Mouse (Mus musculus): ENCODE measurements around the gene Enpp1. TPM values are rescaled to one million over a fixed set of nuclear protein-coding genes. Genes with fewer than 3 reads are reported as not detected.
A peak's percentile ranks its signal among the peaks of the same experiment; 100 is the strongest.

Gene Enpp1
- 0.62 and 1.0 TPM in 2 replicates for polyA plus RNA-seq (2016; fragmentation: Nextera tagmentation; extraction: Ambion mirVana)

DNA sequence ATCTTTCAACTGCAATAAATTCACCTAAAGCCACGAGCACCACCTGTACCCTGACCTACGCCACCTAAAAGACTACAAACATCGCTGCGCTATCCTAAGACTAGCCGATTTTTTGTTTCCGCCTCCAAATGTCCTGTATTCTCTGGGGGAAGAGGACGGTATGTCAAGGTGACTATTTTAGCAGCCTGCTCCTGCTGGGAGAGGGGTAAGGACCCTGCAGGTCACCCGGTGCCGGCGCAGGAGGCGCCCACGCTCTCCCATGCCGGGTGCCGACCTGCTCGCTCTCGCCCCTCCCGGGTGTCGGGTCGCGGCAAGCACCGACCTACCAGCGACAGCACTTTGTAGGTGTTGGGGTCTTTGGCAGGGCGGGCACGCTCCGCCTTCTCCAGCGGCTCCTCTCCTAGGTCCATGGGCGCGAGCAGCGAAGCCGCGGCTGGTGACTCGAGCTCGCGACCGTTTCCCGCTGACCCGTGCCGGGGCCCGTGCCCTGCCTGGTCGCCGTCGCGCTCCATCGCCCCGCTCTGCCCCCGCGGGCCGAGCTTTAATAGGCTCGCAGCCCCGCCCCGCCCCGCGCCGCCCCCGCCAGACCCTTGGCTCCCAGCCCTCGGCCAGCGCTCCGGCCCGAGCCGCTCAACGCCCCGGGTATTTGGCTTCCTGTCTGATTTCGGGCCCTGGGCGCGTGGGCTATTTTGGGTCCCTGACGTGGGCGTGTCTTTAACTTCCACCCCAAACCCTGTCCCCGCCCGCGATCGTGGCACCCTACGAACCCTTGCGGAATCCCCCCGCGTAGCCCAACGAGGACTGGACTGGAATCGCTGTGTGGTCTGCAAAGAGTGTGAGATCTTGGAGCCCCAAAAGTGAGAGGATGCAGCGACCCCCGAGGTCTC, at the start of gene Enpp1:
Gene Enpp1 (minus strand): TSS at position 680 of the 887 bp plus-strand sequence.
- WGBS, result under 1% methylated on average over 79 of the region's 79 CpGs
- Histone ChIP-seq H3K4me3 (peak within 1 kb of the TSS; percentile 69), H3K27me3 (replicated peaks; ENCODE audit: low read depth, poor library complexity, severe bottlenecking) (peaks cover 55% of the 10 kb centered on the region), H3K4me1 (peaks cover 14% of the 10 kb centered on the region), H3K36me3 (replicated peaks) (no peaks in the 10 kb centered on the region), H3K27ac (replicated peaks) (peak within 1 kb of the TSS; percentile 58), H3K9me3 (no peaks in the 10 kb centered on the region)
- peak; percentile 68 for DNase-seq (ENCODE audit: low spot score)

DNA sequence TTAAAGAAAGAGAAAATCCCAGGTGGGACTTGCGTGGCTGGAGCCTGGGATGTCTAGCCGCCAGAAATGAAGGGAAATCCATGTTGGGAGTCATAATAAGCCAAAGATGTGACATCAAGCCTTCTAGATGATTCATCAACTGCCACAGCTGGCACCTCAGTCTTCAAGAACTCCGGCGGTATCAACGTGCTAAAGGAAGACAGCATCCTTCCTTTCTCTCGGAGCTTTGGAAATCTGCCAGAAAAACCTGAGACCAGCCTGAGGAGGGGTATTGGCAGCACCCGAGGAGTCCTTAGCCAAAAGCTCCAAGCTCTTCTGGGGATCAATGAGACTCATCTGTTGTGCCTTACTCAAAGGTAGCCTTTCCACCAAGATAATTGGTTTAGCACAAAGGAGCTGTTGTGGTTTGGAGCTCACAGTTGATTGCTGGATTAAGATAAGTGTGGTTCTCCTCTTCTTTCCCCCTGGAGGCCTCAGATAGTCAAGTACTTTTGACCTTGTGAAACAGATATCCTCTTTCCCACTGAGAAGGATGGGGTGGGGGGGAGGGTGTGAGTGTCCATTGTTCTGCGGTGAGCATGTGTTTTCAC, 46.5 kb upstream of the Enpp1 start:
- H3K9me3 ChIP-seq, result no peaks in the 10 kb centered on the region
- no peak for DNase-seq (ENCODE audit: low spot score)
- no peak overlapping the region for H3K4me3 ChIP-seq
- H3K4me1 ChIP-seq, result peaks cover 17% of the 10 kb centered on the region; the same call in 1 of the 2 replicates
- H3K27me3 ChIP-seq (replicated peaks; ENCODE audit: low read depth, poor library complexity, severe bottlenecking), result 0 out of 2 replicates have a peak, but pooled peaks cover 11% of the 10 kb centered on the region
- 52% methylated on average over 8 of the region's 8 CpGs for WGBS
- no peaks in the 10 kb centered on the region for H3K36me3 ChIP-seq (replicated peaks)
- H3K27ac ChIP-seq (replicated peaks), result no peak overlapping the region

DNA sequence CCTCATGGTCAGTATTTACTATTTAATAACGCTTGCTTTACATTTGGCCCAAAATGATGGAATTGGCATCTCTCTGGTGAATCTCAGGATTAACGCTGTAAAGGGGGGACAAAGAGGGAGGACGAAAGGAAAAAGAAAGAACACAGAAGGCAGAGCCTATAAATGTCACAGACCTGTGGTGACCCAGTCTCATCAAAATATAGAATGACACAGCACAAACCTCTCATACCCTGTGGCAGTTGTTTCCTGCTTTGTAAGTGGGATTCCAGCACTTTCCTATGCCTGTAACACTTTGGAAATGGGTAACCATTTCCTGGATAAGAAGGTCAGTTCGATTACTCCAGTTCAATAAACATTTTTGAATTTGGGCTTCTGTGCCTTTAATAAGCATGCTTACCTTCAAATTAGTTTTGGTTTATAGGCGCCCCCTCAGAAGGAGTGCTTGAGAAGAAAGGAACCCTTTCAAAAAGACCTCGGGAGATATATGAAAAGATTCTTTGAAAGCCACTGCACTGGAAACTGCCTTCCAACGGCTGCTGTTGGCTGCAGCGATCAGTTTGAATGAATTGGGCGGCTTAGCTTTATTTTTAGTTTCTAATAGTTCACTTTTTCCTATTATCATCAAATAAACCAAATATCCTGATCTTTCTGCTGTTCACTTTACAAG, 43.0 kb upstream of the Enpp1 start:
- Histone ChIP-seq H3K27ac (replicated peaks) (no peak overlapping the region; the same call in 1 of the 2 replicates), H3K4me3 (peak overlapping the region; percentile 43; the same call in 1 of the 2 replicates), H3K27me3 (replicated peaks; ENCODE audit: low read depth, poor library complexity, severe bottlenecking) (0 out of 2 replicates have a peak, but pooled peaks cover 11% of the 10 kb centered on the region), H3K4me1 (peaks cover 17% of the 10 kb centered on the region; the same call in 1 of the 2 replicates), H3K36me3 (replicated peaks) (no peaks in the 10 kb centered on the region), H3K9me3 (no peaks in the 10 kb centered on the region)
- WGBS, result 46% methylated on average over 9 of the region's 9 CpGs
- no peak for DNase-seq (ENCODE audit: low spot score)

DNA sequence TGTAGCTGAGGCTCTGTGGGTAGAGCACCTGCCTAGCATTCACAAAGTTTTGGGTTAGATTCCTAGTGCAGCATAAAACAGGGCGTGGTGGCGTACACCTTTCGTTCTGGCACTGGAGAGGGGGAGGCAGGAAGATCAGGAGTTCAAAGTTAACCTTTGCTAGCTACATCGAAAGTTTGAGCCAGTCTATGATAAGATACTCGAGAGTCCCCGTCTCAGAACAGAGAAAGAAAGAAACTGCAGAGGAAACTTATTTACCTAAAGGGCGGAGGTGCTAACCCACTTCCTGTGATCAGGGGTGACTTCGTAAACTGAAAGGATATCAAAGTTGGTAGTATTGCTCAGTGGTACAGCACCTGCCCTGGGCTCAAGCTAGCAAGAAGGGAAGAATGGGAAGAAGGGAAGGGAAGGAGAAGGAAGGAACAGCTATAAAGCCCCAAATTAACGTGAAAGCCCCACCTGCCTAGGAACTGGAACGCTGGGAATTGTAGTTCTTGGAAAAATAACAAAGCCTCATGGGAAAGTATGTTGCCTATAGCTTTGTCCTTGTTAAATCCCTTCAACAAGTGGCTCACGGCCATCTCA, 42.4 kb upstream of the Enpp1 start:
- no peaks in the 10 kb centered on the region for H3K9me3 ChIP-seq
- no peaks in the 10 kb centered on the region for H3K36me3 ChIP-seq (replicated peaks)
- 0 out of 2 replicates have a peak, but pooled peaks cover 11% of the 10 kb centered on the region for H3K27me3 ChIP-seq (replicated peaks; ENCODE audit: low read depth, poor library complexity, severe bottlenecking)
- H3K27ac ChIP-seq (replicated peaks), result no peak overlapping the region; the same call in 1 of the 2 replicates
- peaks cover 17% of the 10 kb centered on the region; the same call in 1 of the 2 replicates for H3K4me1 ChIP-seq
- 53% methylated on average over 11 of the region's 11 CpGs for WGBS
- H3K4me3 ChIP-seq, result peak overlapping the region; percentile 43
- no peak for DNase-seq (ENCODE audit: low spot score)

DNA sequence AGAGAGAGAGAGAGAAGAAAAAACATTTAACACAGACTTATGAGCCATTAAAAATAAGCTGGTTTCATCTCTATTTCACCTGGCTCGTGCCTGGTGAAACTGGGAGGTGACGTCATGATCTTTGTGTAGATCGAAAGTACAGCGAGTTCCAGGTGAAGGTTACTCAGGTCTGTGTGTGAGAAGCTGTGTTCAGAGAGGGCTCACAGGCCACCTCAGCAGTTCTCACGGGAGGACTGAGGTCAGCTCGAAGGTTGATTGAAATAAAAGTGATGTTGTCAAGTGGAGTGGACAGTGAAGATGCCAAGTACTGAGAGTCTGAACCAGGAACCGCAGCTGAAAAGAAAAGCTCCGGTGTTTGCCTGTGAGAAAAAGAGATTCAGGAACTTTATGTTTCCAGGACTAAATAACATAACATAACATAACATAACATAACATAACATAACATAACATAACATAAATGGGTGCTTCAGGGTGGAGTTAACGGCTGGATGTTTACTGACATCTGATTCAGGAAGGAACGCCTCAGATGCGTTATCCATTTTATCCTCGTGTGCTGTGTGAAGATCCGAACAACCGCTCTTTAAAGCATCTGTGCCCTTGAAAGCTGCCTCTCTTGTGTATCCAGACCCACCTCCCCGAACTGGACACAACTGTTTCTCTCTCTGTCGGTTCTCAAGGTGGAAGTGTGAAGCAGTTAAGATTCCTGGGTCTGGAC, 41.7 kb upstream of the Enpp1 start:
- no peak for DNase-seq (ENCODE audit: low spot score)
- Histone ChIP-seq H3K27ac (replicated peaks) (no peak overlapping the region; the same call in 1 of the 2 replicates), H3K4me3 (peak overlapping the region; percentile 43), H3K4me1 (peaks cover 16% of the 10 kb centered on the region; the same call in 1 of the 2 replicates), H3K36me3 (replicated peaks) (no peaks in the 10 kb centered on the region), H3K27me3 (replicated peaks; ENCODE audit: low read depth, poor library complexity, severe bottlenecking) (0 out of 2 replicates have a peak, but pooled peaks cover 11% of the 10 kb centered on the region), H3K9me3 (no peaks in the 10 kb centered on the region)
- 75% methylated on average over 16 of the region's 16 CpGs for WGBS

DNA sequence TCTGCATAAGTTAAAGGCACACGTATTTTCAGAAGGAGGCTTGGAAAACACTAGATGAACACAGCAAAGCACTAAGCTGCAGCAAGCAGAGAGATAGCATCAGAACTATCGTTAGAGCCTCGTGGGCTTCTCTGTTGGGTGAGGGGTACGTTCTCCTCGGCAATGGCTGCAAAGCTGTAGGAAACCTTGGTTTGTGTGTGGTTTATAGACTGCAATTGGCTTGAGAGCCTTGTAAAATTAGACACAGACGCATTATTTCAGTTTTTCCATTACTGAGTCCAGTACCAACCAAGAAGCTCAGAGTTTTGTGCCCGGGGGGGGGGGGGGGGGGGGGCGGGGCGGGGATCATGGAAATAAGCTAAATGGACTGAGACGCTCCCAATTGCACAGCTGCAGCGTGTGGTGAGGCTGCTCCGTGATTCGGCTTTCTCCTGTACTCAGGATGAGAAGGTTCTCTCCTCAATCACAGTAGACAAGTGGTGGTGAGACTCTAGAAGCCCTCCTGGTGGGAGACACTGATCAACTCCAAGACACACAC, 31.1 kb upstream of the Enpp1 start:
- H3K9me3 ChIP-seq, result no peaks in the 10 kb centered on the region
- 83% methylated on average over 13 of the region's 13 CpGs for WGBS

DNA sequence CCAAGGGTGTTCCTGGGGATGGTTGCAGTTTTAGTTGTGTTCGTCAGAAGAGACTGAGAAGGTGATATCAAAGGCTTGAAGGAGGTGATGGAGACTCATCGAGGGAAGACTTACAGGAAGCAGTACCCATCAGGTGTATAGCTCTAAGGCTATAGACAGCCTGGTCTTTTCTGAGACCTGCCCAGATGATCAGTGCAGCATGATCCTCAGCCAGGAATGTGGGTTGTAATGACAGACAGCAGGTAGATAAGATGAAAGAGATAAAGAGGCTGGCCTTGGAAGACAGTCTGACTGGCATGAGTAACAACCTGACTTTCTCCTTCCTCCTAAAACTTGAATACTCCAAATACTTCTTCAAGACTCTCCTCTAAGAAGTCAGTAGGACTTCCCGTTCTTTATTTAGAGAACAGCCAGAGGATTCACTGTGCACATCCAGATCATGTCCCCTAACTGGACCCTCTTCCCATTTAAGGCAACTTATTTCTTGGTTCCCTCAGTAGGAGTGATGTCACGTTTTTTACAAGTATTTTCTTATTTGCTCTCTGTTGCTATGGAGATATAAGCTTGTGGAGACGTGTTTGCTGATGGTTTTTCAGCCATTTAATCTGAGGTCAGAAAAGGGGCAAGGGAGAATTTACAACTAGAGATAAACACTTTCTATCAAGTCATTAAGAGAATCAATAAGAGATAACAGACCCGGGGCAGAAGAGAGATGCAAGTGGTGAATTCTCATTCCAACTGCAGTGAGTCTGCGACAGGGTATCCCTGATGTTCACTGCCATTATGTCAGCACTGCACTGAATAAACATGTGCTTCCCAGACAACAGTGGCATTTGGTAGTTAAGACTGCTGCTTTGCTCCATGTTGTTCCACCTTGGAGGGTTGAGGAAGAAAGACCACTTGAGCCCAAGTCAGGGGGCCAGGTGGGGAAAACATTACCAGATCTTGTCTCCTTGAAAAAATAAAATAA, 29.6 kb upstream of the Enpp1 start:
- Histone ChIP-seq H3K27ac (replicated peaks) (no peak overlapping the region), H3K36me3 (replicated peaks) (no peaks in the 10 kb centered on the region), H3K4me3 (no peak overlapping the region), H3K4me1 (no peaks in the 10 kb centered on the region; the same call in 1 of the 2 replicates), H3K27me3 (replicated peaks; ENCODE audit: low read depth, poor library complexity, severe bottlenecking) (no peaks in the 10 kb centered on the region), H3K9me3 (no peaks in the 10 kb centered on the region)
- no peak for DNase-seq (ENCODE audit: low spot score)
- WGBS, result 81% methylated on average over 7 of the region's 7 CpGs

More for the DNA sequence above, 31.1 kb upstream of the Enpp1 start:
- Histone ChIP-seq H3K4me3 (no peak overlapping the region), H3K27me3 (replicated peaks; ENCODE audit: low read depth, poor library complexity, severe bottlenecking) (no peaks in the 10 kb centered on the region), H3K27ac (replicated peaks) (no peak overlapping the region), H3K36me3 (replicated peaks) (no peaks in the 10 kb centered on the region), H3K4me1 (no peaks in the 10 kb centered on the region; the same call in 1 of the 2 replicates)
- DNase-seq (ENCODE audit: low spot score), result no peak

DNA sequence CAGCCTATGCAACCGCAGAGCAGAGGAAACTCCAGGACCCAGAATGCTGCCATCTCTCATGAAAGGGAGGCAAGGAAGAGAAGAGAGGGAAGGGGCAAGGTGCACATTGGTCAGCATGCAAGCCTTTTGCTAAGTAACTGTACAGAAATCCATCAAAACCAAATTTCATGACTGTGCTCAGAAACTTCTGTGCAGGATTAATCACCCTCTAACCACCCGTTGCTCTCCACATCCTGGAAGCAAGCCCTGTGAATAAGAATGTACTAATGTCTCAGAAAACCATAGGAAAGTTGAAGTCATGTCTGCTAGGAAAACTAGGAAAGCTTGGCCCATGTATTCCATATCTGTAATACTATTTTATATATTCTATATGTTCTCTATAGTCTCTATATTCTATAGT, 27.2 kb upstream of the Enpp1 start:
- Histone ChIP-seq H3K36me3 (replicated peaks) (no peaks in the 10 kb centered on the region), H3K27ac (replicated peaks) (no peak overlapping the region), H3K27me3 (replicated peaks; ENCODE audit: low read depth, poor library complexity, severe bottlenecking) (no peaks in the 10 kb centered on the region), H3K4me3 (no peak overlapping the region), H3K4me1 (no peaks in the 10 kb centered on the region; the same call in 1 of the 2 replicates), H3K9me3 (no peaks in the 10 kb centered on the region)
- WGBS, result 91% methylated on average over 2 of the region's 2 CpGs
- no peak for DNase-seq (ENCODE audit: low spot score)

DNA sequence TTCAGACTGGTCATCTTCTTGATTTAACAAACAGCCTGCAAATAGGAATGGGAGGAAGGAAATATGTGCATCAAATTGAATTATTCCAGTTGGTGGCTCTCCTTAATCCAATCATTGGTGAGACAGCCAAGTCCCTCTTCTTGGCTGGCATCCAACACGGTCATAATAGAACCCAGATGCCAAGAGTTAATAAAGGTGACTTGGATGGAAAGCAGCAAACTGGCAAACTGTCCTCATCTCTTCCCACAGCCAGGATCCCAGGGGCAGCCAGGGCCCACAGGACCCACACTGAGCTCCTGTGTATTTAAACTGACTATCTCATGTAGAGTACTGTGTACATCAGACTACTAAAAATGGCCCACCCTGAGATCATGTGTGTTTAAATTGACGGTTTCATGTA, 26.5 kb upstream of the Enpp1 start:
- H3K9me3 ChIP-seq, result no peaks in the 10 kb centered on the region
- no peaks in the 10 kb centered on the region for H3K36me3 ChIP-seq (replicated peaks)
- H3K27ac ChIP-seq (replicated peaks), result no peak overlapping the region
- H3K4me3 ChIP-seq, result no peak overlapping the region
- H3K4me1 ChIP-seq, result no peaks in the 10 kb centered on the region; the same call in 1 of the 2 replicates
- DNase-seq (ENCODE audit: low spot score), result no peak
- H3K27me3 ChIP-seq (replicated peaks; ENCODE audit: low read depth, poor library complexity, severe bottlenecking), result no peaks in the 10 kb centered on the region
- WGBS, result 73% methylated on average over 2 of the region's 2 CpGs

DNA sequence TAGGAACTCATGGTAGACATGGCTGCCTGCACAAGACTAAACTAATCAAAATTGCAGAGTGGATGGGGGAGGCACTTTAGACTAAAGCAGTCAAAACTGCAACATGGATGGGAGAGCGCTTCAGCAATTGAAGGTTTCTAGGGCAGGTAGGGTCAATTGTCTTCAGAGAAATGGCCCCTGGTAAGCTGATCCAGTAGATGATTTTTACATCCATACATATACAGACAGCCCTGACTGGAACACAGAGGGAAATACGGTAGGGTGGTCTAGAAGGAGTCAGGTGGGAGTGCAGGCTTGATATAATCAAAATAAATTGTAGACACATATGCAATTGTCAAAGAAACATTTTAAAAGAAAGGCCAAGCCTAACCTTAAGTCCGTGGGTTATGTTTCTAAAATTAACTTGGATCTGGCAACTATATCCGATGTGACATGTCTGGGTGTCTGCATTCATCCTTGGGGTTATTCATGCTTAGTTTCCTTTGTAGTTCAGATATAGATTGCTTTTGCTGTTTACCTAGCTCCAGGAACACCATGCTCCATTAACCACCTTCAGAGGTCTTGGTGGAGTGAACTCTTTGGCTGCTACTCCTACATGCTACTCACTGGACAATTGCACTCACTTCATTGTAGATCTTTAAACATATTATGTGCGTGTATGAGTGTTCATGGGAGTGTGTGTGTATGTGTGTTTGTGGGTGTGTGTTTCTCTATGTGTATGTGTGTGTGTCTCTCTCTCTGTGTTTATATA, 23.2 kb upstream of the Enpp1 start:
- DNase-seq (ENCODE audit: low spot score), result no peak
- Histone ChIP-seq H3K27ac (replicated peaks) (no peak overlapping the region), H3K9me3 (no peaks in the 10 kb centered on the region), H3K4me3 (no peak overlapping the region), H3K27me3 (replicated peaks; ENCODE audit: low read depth, poor library complexity, severe bottlenecking) (no peaks in the 10 kb centered on the region), H3K4me1 (no peaks in the 10 kb centered on the region; the same call in 1 of the 2 replicates), H3K36me3 (replicated peaks) (no peaks in the 10 kb centered on the region)
- 93% methylated on average over 5 of the region's 5 CpGs for WGBS
